Mouse (Mus musculus): ENCODE data around the gene Myh6.
"Not testable (repeated sequence)": the region's sequence is repeated elsewhere in the genome, so short reads cannot be mapped to it uniquely, and the experiment has no call there.

The Myh6 gene

GRCm38 (mm10) chr14:54994136-54994868 lies 27.6 kb upstream of the Myh6 start, which contains the start of gene Myh7:
Myh7 (minus strand) TSS chr14:54994626.
- no peak for DNase-seq

GRCm38 (mm10) chr14:54993636-54994035 lies 26.9 kb upstream of the Myh6 start:
- no peak for DNase-seq

GRCm38 (mm10) chr14:54992196-54992595 lies 25.5 kb upstream of the Myh6 start:
- DNase-seq: no peak

GRCm38 (mm10) chr14:54989886-54990441 lies 23.2 kb upstream of the Myh6 start:
- DNase-seq: no peak

GRCm38 (mm10) chr14:54988882-54989281 lies 22.2 kb upstream of the Myh6 start:
- no peak for DNase-seq

- DNase-seq: not testable (repeated sequence)
These were observed 21.7 kb upstream of the Myh6 start for GRCm38 (mm10) chr14:54988350-54988874.

- no peak for DNase-seq
These were observed 15.2 kb upstream of the Myh6 start for GRCm38 (mm10) chr14:54981934-54982333.

- DNase-seq: no peak
These were observed 11.9 kb upstream of the Myh6 start for GRCm38 (mm10) chr14:54978664-54979063.

- DNase-seq: no peak
These were observed 9.9 kb upstream of the Myh6 start, which contains the start of gene Gm17428 for GRCm38 (mm10) chr14:54976633-54977032. Gm17428 (plus strand) TSS chr14:54976933.

- peak; percentile 12 to 21 for DNase-seq
These were observed 7.5 kb upstream of the Myh6 start for GRCm38 (mm10) chr14:54974068-54974791.

- DNase-seq: not testable (repeated sequence)
These were observed 6.1 kb upstream of the Myh6 start for GRCm38 (mm10) chr14:54972786-54973185.

GRCm38 (mm10) chr14:54968344-54968743 lies 1.6 kb upstream of the Myh6 start:
- no peak for DNase-seq

GRCm38 (mm10) chr14:54967874-54968273 lies 1.1 kb upstream of the Myh6 start:
- no peak for DNase-seq

GRCm38 (mm10) chr14:54965631-54966030 lies 1.1 kb downstream of the Myh6 start:
- DNase-seq: no peak

GRCm38 (mm10) chr14:54965044-54965443 lies 1.7 kb downstream of the Myh6 start:
- no peak for DNase-seq

- no peak for DNase-seq
These were observed 3.0 kb downstream of the Myh6 start for GRCm38 (mm10) chr14:54963727-54964126.

GRCm38 (mm10) chr14:54962714-54963113 lies 4.0 kb downstream of the Myh6 start:
- no peak for DNase-seq

- DNase-seq: no peak
These were observed 5.2 kb downstream of the Myh6 start for GRCm38 (mm10) chr14:54961487-54961886.

GRCm38 (mm10) chr14:54960769-54961168 lies 6.0 kb downstream of the Myh6 start:
- no peak for DNase-seq

GRCm38 (mm10) chr14:54959853-54960613 lies 6.7 kb downstream of the Myh6 start:
- DNase-seq: not testable (repeated sequence)

- no peak for DNase-seq
These were observed 7.5 kb downstream of the Myh6 start for GRCm38 (mm10) chr14:54959197-54959596.

GRCm38 (mm10) chr14:54958503-54958902 lies 8.2 kb downstream of the Myh6 start:
- no peak for DNase-seq

- DNase-seq: no peak
These were observed 10.2 kb downstream of the Myh6 start for GRCm38 (mm10) chr14:54956533-54956932.
